Mouse (Mus musculus) macrophage (primary cell): ENCODE data around the gene Cpne9. TPM values are rescaled to one million over a fixed set of nuclear protein-coding genes. Genes with fewer than 3 reads are reported as not detected.

Experiments used
- H3K27ac ChIP-seq: fragments of 350-480 bp; formaldehyde crosslinking; 2 replicates; pipeline ENCODE4 v1.9.0; 2021
- H3K36me3 ChIP-seq: fragments of 350-480 bp; formaldehyde crosslinking; 2 replicates; pipeline ENCODE4 v1.9.0; 2021; ENCODE audit errors: inconsistent target
- H3K4me3 ChIP-seq: fragments of 350-480 bp; formaldehyde crosslinking; 2 replicates; pipeline ENCODE4 v1.9.0; 2021; ENCODE audit errors: inconsistent target
- H3K79me2 ChIP-seq: fragments of 350-480 bp; formaldehyde crosslinking; 2 replicates; pipeline ENCODE4 v1.9.0; 2021; ENCODE audit errors: inconsistent target
- WGBS: methylation state at CpG from one replicate; pipeline ENCODE4 v1.1.7; 2026; ENCODE audit warnings: inconsistent platforms; ENCODE audit not compliant: missing documents; 5-methylcytosine and 5-hydroxymethylcytosine counted together
- polyA plus RNA-seq: library from polyadenylated mRNA; stranded (reverse); fragments of 250-400 nt; gene quantifications from 3 replicates; pipeline ENCODE4 v1.2.4, GENCODE M21; 2018; ENCODE audit warnings: inconsistent platforms

Cpne9 gene
- polyA plus RNA-seq, 1 experiment from 2014 or later: not detected

GRCm38 (mm10) chr6:113272365-113272764 lies 9.7 kb upstream of the Cpne9 start:
- Histone ChIP-seq H3K27ac (no peak overlapping the region), H3K4me3 (no peak overlapping the region), H3K79me2 (no peaks in the 10 kb centered on the region), H3K36me3 (peaks cover 91% of the 10 kb centered on the region)
- 90% methylated on average over 3 of the region's 3 CpGs for WGBS

- Histone ChIP-seq H3K27ac (no peak overlapping the region), H3K36me3 (peaks cover 83% of the 10 kb centered on the region), H3K4me3 (no peak overlapping the region), H3K79me2 (no peaks in the 10 kb centered on the region)
- WGBS: 95% methylated on average over 4 of the region's 4 CpGs
These were observed 5.3 kb upstream of the Cpne9 start for GRCm38 (mm10) chr6:113276846-113277245.

GRCm38 (mm10) chr6:113281676-113282075 lies 431 bp upstream of the Cpne9 start:
- Histone ChIP-seq H3K4me3 (no peak overlapping the region), H3K79me2 (no peaks in the 10 kb centered on the region), H3K36me3 (peaks cover 44% of the 10 kb centered on the region), H3K27ac (no peak overlapping the region)
- WGBS: 86% methylated on average over 6 of the region's 6 CpGs

GRCm38 (mm10) chr6:113282969-113283368 lies 862 bp downstream of the Cpne9 start:
- Histone ChIP-seq H3K4me3 (no peak overlapping the region), H3K79me2 (no peaks in the 10 kb centered on the region), H3K27ac (no peak overlapping the region), H3K36me3 (peaks cover 31% of the 10 kb centered on the region)
- WGBS: 6% methylated on average over 20 of the region's 22 CpGs

GRCm38 (mm10) chr6:113283500-113283899 lies 1.4 kb downstream of the Cpne9 start:
- H3K79me2 ChIP-seq: no peaks in the 10 kb centered on the region
- H3K27ac ChIP-seq: no peak overlapping the region
- WGBS: 35% methylated on average over 6 of the region's 6 CpGs
- peaks cover 26% of the 10 kb centered on the region for H3K36me3 ChIP-seq
- no peak overlapping the region for H3K4me3 ChIP-seq

GRCm38 (mm10) chr6:113284931-113285330 lies 2.8 kb downstream of the Cpne9 start:
- Histone ChIP-seq H3K79me2 (no peaks in the 10 kb centered on the region), H3K27ac (no peak overlapping the region), H3K4me3 (no peak overlapping the region), H3K36me3 (peaks cover 13% of the 10 kb centered on the region; the same call in 1 of the 2 replicates)
- WGBS: 68% methylated on average over 3 of the region's 3 CpGs

GRCm38 (mm10) chr6:113286316-113286715 lies 4.2 kb downstream of the Cpne9 start:
- H3K36me3 ChIP-seq: no peaks in the 10 kb centered on the region
- 86% methylated on average over 1 of the region's 1 CpGs for WGBS
- H3K27ac ChIP-seq: no peak overlapping the region
- H3K4me3 ChIP-seq: no peak overlapping the region
- H3K79me2 ChIP-seq: no peaks in the 10 kb centered on the region

GRCm38 (mm10) chr6:113287236-113287635 lies 5.1 kb downstream of the Cpne9 start:
- Histone ChIP-seq H3K79me2 (no peaks in the 10 kb centered on the region), H3K36me3 (no peaks in the 10 kb centered on the region), H3K27ac (no peak overlapping the region), H3K4me3 (no peak overlapping the region)
- 94% methylated on average over 4 of the region's 4 CpGs for WGBS

- Histone ChIP-seq H3K79me2 (no peaks in the 10 kb centered on the region), H3K27ac (no peak overlapping the region), H3K36me3 (no peaks in the 10 kb centered on the region), H3K4me3 (no peak overlapping the region)
- WGBS: 94% methylated on average over 15 of the region's 15 CpGs
These were observed 7.2 kb downstream of the Cpne9 start for GRCm38 (mm10) chr6:113289346-113289745.

- Histone ChIP-seq H3K36me3 (no peaks in the 10 kb centered on the region), H3K79me2 (no peaks in the 10 kb centered on the region), H3K27ac (no peak overlapping the region), H3K4me3 (no peak overlapping the region)
- WGBS: 88% methylated on average over 6 of the region's 6 CpGs
These were observed 8.2 kb downstream of the Cpne9 start for GRCm38 (mm10) chr6:113290346-113290745.

GRCm38 (mm10) chr6:113292938-113293337 lies 10.8 kb downstream of the Cpne9 start:
- H3K36me3 ChIP-seq: no peaks in the 10 kb centered on the region
- H3K27ac ChIP-seq: no peak overlapping the region
- no peak overlapping the region for H3K4me3 ChIP-seq
- WGBS: 76% methylated on average over 5 of the region's 5 CpGs
- H3K79me2 ChIP-seq: no peaks in the 10 kb centered on the region

GRCm38 (mm10) chr6:113296046-113296445 lies 13.9 kb downstream of the Cpne9 start:
- Histone ChIP-seq H3K36me3 (no peaks in the 10 kb centered on the region), H3K79me2 (no peaks in the 10 kb centered on the region), H3K4me3 (no peak overlapping the region), H3K27ac (no peak overlapping the region)
- WGBS: 90% methylated on average over 2 of the region's 2 CpGs

- 61% methylated on average over 4 of the region's 4 CpGs for WGBS
- Histone ChIP-seq H3K36me3 (no peaks in the 10 kb centered on the region), H3K27ac (no peak overlapping the region), H3K4me3 (no peak overlapping the region), H3K79me2 (no peaks in the 10 kb centered on the region)
These were observed 14.5 kb downstream of the Cpne9 start for GRCm38 (mm10) chr6:113296639-113297038.

- no peaks in the 10 kb centered on the region for H3K36me3 ChIP-seq
- WGBS: 90% methylated on average over 5 of the region's 5 CpGs
- no peak overlapping the region for H3K4me3 ChIP-seq
- no peak overlapping the region for H3K27ac ChIP-seq
- no peaks in the 10 kb centered on the region for H3K79me2 ChIP-seq
These were observed 19.2 kb downstream of the Cpne9 start for GRCm38 (mm10) chr6:113301350-113301749.

- Histone ChIP-seq H3K27ac (no peak overlapping the region), H3K4me3 (no peak overlapping the region), H3K79me2 (no peaks in the 10 kb centered on the region), H3K36me3 (no peaks in the 10 kb centered on the region)
- 4% methylated on average over 3 of the region's 3 CpGs for WGBS
These were observed 20.2 kb downstream of the Cpne9 start for GRCm38 (mm10) chr6:113302258-113302657.

GRCm38 (mm10) chr6:113306322-113306985 lies 24.3 kb downstream of the Cpne9 start:
- peaks cover 37% of the 10 kb centered on the region for H3K79me2 ChIP-seq
- H3K36me3 ChIP-seq: peaks cover 10% of the 10 kb centered on the region; the same call in 1 of the 2 replicates
- under 1% methylated on average over 49 of the region's 50 CpGs for WGBS
- peak overlapping the region; percentile 97 for H3K27ac ChIP-seq
- H3K4me3 ChIP-seq: peak overlapping the region; percentile 70
